Mouse (Mus musculus): ENCODE measurements at regions not wholly inside any gene's neighbourhood (a gene's known extent, or its start where the extent isn't known, plus 50 kb on each side); places are given as distances from the start of the nearest gene placed in this dataset.

DNA sequence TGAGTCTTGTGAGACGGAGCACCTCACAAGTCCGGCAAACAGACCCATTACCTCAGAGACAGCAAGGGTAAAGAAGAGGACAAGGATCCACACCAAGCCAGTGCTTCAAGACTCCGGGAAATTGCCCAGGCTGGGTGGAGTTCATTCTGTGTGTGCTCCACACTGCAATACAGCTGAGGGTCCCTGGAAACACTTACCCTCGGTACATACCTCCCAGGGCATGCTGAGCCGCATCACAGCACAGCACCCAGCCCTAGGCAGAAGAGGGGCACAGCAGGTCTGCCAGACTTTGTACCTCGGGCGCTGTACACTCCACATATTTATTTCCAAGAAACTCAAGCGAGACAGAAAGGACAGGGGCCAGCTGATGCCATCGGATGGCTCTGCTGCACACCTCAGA is 54.5 kb upstream of the Cmc1 start:
- H3K4me3 ChIP-seq: no peak overlapping the region
- H3K9me3 ChIP-seq: no peaks in the 10 kb centered on the region
- H3K4me2 ChIP-seq: no peak overlapping the region
- no peaks in the 10 kb centered on the region for H3K4me1 ChIP-seq
- H3K27me3 ChIP-seq: 0 out of 2 replicates have a peak, but pooled peaks cover 4% of the 10 kb centered on the region
- WGBS: 83% methylated on average over 9 of the region's 9 CpGs
- no peak overlapping the region for H3K9ac ChIP-seq
- H3K27ac ChIP-seq: no peak overlapping the region
- no peaks in the 10 kb centered on the region for H3K36me3 ChIP-seq
- ATAC-seq (ENCODE audit: insufficient number of reproducible peaks, insufficient read depth, low FRiP score, low TSS enrichment, low read depth): no peak

GRCm38 (mm10) chr9:118206483-118206882 is 56.5 kb upstream of the Cmc1 start:
- Histone ChIP-seq H3K36me3 (no peaks in the 10 kb centered on the region), H3K4me1 (no peaks in the 10 kb centered on the region), H3K4me2 (no peak overlapping the region), H3K4me3 (no peak overlapping the region), H3K9me3 (no peaks in the 10 kb centered on the region), H3K9ac (no peak overlapping the region), H3K27me3 (0 out of 2 replicates have a peak, but pooled peaks cover 4% of the 10 kb centered on the region), H3K27ac (no peak overlapping the region)
- 89% methylated on average over 7 of the region's 7 CpGs for WGBS
- ATAC-seq (ENCODE audit: insufficient number of reproducible peaks, insufficient read depth, low FRiP score, low TSS enrichment, low read depth): no peak

DNA sequence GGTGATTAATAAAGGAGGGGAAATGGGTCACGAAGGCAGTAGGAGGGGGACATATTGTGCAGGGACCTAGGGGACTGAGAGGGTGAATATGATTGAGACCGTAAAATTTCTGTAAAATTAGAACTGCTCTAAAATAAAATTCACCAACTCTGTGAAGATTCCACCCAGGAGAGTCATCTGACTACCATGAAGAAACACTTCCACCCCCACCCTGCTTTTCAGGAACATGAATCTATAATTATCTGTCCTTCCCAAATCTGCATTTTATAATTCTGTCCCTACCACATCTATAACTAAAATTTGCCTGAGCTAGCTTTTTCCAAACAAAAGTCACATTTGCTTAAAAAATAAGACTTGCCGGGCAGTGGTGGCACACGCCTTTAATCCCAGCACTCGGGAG is 69.7 kb upstream of the Cmc1 start:
- Histone ChIP-seq H3K4me1 (no peaks in the 10 kb centered on the region), H3K27me3 (0 out of 2 replicates have a peak, but pooled peaks cover 3% of the 10 kb centered on the region), H3K9ac (no peak overlapping the region), H3K4me2 (no peak overlapping the region), H3K4me3 (no peak overlapping the region), H3K36me3 (no peaks in the 10 kb centered on the region), H3K9me3 (no peaks in the 10 kb centered on the region), H3K27ac (no peak overlapping the region)
- 86% methylated on average over 5 of the region's 5 CpGs for WGBS
- ATAC-seq (ENCODE audit: insufficient number of reproducible peaks, insufficient read depth, low FRiP score, low TSS enrichment, low read depth): no peak

DNA sequence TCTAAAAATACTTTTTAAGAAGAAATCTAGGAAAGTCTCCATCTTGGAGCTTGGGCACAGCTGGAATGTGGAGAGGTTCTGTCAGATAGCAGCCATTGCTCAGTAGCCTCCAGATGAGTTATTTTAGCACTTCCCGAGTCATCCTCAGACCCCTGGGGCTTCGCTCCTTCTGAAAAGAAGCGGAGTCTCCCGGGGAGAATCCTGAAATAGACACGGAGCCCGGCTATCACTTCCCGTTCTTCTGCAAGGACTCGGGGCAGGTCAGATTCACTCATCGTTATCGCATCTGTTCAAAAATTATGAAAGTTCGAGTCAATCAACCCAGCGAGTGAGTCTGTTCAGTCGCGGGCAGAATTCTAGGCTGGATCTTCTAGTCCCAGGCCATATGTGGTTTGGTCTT is 71.2 kb upstream of the Cmc1 start:
- 82% methylated on average over 14 of the region's 14 CpGs for WGBS
- Histone ChIP-seq H3K36me3 (no peaks in the 10 kb centered on the region), H3K27me3 (0 out of 2 replicates have a peak, but pooled peaks cover 3% of the 10 kb centered on the region), H3K4me3 (no peak overlapping the region), H3K4me1 (no peaks in the 10 kb centered on the region), H3K9ac (no peak overlapping the region), H3K4me2 (no peak overlapping the region), H3K9me3 (no peaks in the 10 kb centered on the region), H3K27ac (no peak overlapping the region)
- no peak for ATAC-seq (ENCODE audit: insufficient number of reproducible peaks, insufficient read depth, low FRiP score, low TSS enrichment, low read depth)

DNA sequence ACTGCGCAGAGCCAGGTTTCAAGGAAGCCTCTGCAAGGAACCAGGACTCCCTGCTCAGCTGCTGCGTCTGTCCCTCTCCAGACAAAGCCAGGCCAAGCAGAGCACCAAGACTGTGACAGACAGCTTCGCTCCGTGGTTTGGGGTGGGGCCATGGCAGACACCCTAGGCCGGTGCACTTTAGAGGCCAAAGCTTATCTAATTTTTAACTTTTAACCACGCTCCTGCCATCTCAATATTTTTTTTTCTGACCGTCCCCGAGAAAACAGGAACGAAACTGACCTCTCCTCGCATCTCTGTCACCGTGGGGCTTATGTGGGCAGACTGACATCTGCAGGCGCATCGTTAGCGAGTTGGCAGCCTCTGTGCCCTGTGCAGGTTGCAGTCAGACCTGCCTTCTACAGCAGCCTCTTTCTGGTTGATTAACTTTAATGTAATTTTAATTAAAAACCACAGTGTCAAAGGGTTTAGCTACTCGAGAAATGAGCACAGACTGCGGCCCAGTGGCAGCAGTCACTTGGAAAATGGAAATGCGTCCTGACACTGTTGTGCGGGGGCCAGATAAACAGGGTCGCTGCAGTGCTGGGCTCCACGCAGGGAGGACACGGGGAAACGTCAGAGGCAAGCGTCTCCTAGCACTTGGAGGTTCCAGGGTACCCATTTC is 77.6 kb upstream of the Cmc1 start:
- Histone ChIP-seq H3K27me3 (no peaks in the 10 kb centered on the region), H3K36me3 (no peaks in the 10 kb centered on the region), H3K9me3 (no peaks in the 10 kb centered on the region), H3K9ac (no peak overlapping the region), H3K4me2 (no peak overlapping the region), H3K27ac (no peak overlapping the region), H3K4me1 (no peaks in the 10 kb centered on the region), H3K4me3 (no peak overlapping the region)
- 62% methylated on average over 23 of the region's 23 CpGs for WGBS
- ATAC-seq (ENCODE audit: insufficient number of reproducible peaks, insufficient read depth, low FRiP score, low TSS enrichment, low read depth): no peak

DNA sequence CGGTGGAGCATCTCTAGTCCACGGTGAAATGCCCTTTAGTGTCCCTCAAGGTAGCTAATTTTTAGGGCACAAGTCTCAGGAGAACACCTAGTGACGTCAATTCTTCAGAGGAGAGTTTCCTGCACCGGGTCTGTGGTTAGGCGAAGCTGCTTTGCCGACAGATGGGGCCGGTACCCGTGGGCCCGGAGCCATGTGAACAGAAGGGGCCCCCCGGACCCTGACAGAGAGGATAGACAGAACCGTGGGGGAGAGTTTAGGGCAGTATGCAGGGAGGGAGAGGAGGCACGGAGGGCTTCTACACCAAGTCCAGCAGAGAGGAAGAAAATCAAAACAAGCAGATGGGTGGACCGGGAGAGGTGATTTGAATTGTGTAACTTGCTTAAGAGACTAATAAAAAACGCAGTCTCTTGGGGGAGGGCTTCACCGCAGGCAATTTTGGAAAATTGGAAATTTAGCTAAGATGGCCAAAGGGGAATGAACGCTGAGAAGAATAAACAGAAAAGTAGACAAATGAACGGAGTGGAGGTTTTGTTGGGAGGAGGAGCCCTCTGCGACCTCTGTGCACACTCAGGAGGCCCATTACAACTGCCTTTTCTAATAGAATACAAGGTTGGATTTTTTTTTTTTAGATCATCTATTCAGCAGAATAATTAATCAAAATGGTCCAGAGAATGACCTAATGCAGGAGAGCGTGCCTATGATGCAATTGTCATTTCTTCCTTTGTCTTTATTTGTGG is 78.9 kb upstream of the Cmc1 start:
- 71% methylated on average over 19 of the region's 19 CpGs for WGBS
- Histone ChIP-seq H3K27me3 (no peaks in the 10 kb centered on the region), H3K27ac (no peak overlapping the region), H3K4me1 (no peaks in the 10 kb centered on the region), H3K4me3 (no peak overlapping the region), H3K9ac (no peak overlapping the region), H3K4me2 (no peak overlapping the region), H3K9me3 (no peaks in the 10 kb centered on the region), H3K36me3 (no peaks in the 10 kb centered on the region)
- ATAC-seq (ENCODE audit: insufficient number of reproducible peaks, insufficient read depth, low FRiP score, low TSS enrichment, low read depth): no peak

DNA sequence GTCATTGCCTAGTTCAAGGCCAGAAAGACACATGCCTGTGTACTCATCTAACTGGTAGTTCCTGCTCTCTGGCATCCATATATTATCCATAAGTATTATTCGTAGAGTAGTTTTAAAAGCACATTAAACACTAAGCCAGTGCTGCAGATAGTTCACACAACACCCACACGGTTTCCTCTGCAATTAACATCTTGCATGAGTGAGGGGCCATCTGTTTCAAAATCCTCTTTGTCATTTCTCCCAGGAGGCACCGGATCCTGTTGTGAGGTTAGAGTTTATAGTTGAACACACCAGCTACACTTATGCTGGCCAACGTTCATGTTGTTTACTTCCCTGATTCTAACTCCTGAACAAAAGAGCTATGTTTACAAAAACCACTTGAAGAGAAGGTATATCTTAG is 90.7 kb upstream of the Cmc1 start:
- Histone ChIP-seq H3K36me3 (no peaks in the 10 kb centered on the region), H3K27me3 (no peaks in the 10 kb centered on the region), H3K4me2 (no peak overlapping the region), H3K9me3 (no peaks in the 10 kb centered on the region), H3K4me3 (no peak overlapping the region), H3K27ac (no peak overlapping the region), H3K9ac (no peak overlapping the region), H3K4me1 (no peaks in the 10 kb centered on the region)
- ATAC-seq (ENCODE audit: insufficient number of reproducible peaks, insufficient read depth, low FRiP score, low TSS enrichment, low read depth): no peak
- 71% methylated on average over 4 of the region's 4 CpGs for WGBS

GRCm38 (mm10) chr9:118246820-118247628 is 97.0 kb upstream of the Cmc1 start:
- Histone ChIP-seq H3K27me3 (no peaks in the 10 kb centered on the region), H3K4me1 (peaks cover 3% of the 10 kb centered on the region; the same call in 1 of the 2 replicates), H3K27ac (no peak overlapping the region), H3K9me3 (no peaks in the 10 kb centered on the region), H3K4me2 (no peak overlapping the region), H3K9ac (no peak overlapping the region), H3K36me3 (no peaks in the 10 kb centered on the region), H3K4me3 (no peak overlapping the region)
- 27% methylated on average over 15 of the region's 15 CpGs for whole genome bisulfite sequencing
- no peak for ATAC-seq (ENCODE audit: insufficient number of reproducible peaks, insufficient read depth, low FRiP score, low TSS enrichment, low read depth)

- Histone ChIP-seq H3K27ac (no peak overlapping the region), H3K4me3 (no peak overlapping the region), H3K36me3 (no peaks in the 10 kb centered on the region), H3K27me3 (peaks cover 13% of the 10 kb centered on the region), H3K4me2 (no peak overlapping the region), H3K9ac (no peak overlapping the region), H3K4me1 (no peaks in the 10 kb centered on the region), H3K9me3 (no peaks in the 10 kb centered on the region)
- ATAC-seq (ENCODE audit: insufficient number of reproducible peaks, insufficient read depth, low FRiP score, low TSS enrichment, low read depth): no peak
These were observed 103.9 kb upstream of the Cmc1 start for GRCm38 (mm10) chr9:118253829-118254228.

DNA sequence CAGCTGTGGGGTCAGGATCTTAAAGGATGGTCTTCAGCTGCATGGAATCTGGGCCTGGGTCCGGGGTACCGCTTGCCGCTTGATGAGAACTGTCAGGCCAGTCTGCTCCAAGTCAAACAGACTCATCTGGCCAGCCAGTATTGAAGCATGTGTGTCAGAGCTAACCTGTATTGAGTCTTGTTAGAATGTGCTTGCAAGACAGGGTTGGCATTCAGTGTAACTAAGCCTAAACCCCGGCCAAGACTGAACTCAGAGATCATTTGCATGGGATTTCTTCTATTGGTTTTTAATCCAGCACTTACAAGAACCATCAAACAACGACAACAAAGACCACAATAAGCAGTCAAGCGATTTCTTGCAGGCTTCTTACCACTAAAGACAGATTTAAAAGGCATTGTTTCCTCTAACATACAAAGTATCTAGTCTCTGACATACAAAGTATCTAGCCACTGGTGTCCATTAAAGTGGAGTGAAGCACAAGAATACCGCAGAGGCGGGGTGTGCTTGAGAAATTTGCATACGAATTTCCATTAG is 105.3 kb upstream of the Cmc1 start:
- Histone ChIP-seq H3K9ac (no peak overlapping the region), H3K4me2 (no peak overlapping the region), H3K9me3 (no peaks in the 10 kb centered on the region), H3K27me3 (peaks cover 13% of the 10 kb centered on the region), H3K36me3 (no peaks in the 10 kb centered on the region), H3K4me1 (no peaks in the 10 kb centered on the region), H3K27ac (no peak overlapping the region), H3K4me3 (no peak overlapping the region)
- WGBS: 40% methylated on average over 9 of the region's 9 CpGs
- ATAC-seq (ENCODE audit: insufficient number of reproducible peaks, insufficient read depth, low FRiP score, low TSS enrichment, low read depth): no peak

DNA sequence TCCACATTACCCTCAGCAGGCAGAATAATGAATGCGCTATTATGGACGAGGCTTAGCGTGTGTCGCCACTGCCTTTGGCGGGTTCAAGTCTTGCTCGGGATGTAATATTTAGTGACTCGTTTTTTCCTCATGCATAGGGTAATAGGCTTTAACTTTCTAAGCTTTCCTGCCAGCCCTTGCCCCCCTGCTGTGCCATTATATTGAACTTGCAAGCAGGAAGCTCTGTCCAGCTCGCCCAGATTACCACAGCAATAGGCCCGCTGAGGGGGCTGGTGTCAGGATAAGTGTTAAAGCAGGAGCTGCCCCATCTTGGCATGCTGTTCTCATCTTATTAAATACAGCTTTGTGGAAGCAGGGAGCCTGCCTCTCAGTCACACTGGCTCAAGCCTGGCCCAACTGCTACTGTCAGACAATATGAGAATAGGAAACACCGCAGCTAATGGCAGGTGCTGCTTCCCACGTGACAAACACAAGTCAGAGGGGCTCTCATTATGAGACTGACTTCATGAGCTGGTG is 105.8 kb upstream of the Cmc1 start:
- Histone ChIP-seq H3K4me2 (no peak overlapping the region), H3K27ac (no peak overlapping the region), H3K27me3 (peaks cover 13% of the 10 kb centered on the region), H3K9me3 (no peaks in the 10 kb centered on the region), H3K36me3 (no peaks in the 10 kb centered on the region), H3K4me1 (no peaks in the 10 kb centered on the region), H3K9ac (no peak overlapping the region), H3K4me3 (no peak overlapping the region)
- WGBS: 9% methylated on average over 11 of the region's 11 CpGs
- no peak for ATAC-seq (ENCODE audit: insufficient number of reproducible peaks, insufficient read depth, low FRiP score, low TSS enrichment, low read depth)

Data from embryonic facial prominence, embryonic 13.5 days (tissue).